Mouse (Mus musculus): ENCODE measurements around the gene Cbx5. TPM values are rescaled to one million over a fixed set of nuclear protein-coding genes. Genes with fewer than 3 reads are reported as not detected.

The Cbx5 gene
- total RNA-seq, 2 experiments from 2014 or later = 29.9 to 41.5 TPM

DNA sequence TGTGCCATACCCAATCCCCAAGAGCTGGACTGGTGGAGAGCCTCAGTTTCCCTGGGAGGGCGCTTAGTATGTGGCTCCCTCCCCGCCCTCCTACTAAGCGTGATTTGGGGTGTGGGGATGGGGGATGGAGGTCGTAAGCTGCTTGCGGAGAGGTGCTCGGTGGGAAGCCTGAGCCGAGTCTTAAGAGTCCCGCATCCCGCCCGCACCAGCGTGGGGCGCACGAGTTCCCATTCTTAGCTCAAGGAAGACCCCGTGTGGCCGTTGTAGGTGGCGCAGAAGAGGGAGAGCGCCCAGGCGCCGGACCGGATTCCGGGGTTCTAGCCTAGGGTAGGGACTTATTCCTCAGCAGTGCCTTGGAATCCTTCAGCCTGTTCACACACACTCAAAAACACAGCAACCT is 56.5 kb downstream of the Cbx5 start:
- peak; percentile 72 for DNase-seq
- intact Hi-C loops (cut with DNase I; ENCODE audit: low total_unique reads) = no loop called here

DNA sequence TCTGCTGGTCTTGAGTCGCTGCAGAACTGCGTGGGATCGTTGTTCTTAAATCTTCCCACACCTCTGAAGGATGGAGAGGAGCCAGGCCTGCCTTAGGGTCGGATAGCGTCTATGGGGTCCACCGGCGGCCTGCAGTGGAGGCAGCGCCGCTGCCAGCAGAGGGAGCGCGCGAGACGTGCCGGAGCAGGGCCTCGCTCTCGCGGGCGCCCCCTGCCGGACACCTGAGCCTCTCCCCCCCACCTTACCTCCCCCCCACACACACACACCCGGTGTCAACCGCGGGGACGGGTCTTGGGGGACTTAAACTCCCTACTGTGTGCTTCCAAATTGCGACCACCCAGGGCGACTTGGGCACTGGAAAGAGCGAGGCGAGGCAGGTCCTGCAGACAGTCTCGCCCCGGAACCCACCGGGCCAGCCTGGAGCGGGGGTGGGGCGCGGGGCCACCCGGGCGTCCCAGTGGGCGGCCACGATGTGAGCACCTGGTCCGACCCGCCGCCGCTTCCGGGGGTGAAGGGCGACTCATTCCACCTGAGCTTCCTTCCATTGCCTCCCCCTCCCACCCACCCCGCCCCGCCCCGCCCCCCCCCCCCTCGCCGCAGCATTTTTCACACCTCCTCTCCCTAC is 57.3 kb downstream of the Cbx5 start:
- peak; percentile 89 for DNase-seq
- intact Hi-C loops (cut with DNase I; ENCODE audit: low total_unique reads) = no loop called here

DNA sequence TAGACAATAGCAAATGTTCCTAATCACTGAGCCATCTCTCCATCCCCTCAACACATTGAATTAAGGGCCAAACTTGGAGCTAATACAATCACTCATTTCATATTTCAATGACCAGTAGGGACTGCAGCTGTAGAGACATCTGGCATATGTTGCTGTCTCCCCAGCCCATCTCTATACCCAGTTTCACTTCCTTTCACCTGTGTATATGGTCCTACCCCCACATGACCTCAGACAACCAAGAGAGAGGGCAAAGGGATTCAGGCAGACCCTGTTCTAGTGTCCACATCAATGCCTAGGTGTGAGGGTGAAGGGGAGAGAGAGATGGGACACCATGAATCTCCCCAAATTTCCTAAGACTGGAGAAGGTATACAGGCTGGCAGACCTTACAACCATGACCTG is 59.2 kb downstream of the Cbx5 start:
- no peak for DNase-seq
- intact Hi-C loops (cut with DNase I; ENCODE audit: low total_unique reads) = no loop called here

DNA sequence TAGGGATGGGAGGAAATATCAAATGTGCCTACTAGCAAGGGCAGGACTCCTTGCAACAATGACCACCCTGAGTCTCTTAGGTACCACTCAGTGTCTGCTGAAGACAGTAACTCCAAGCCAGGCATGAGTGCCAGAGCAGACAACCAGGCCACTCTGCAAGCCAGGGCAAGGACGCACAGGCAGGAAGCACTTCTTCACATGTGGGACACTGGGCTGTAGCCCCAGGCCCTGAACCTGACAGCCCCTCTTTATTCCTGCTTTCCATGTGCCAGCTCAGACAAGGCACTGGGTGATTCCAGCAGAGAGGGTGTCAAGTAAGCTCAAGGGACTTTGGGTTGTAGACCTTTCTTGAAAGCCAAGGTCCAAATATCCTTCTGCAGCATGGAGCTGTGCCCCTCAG is 60.8 kb downstream of the Cbx5 start:
- DNase-seq = no peak
- intact Hi-C loops (cut with DNase I; ENCODE audit: low total_unique reads) = loop anchor here (10.0 kb wide), 1 partner anchor 424 kb away; no protein-coding TSS in a partner anchor

DNA sequence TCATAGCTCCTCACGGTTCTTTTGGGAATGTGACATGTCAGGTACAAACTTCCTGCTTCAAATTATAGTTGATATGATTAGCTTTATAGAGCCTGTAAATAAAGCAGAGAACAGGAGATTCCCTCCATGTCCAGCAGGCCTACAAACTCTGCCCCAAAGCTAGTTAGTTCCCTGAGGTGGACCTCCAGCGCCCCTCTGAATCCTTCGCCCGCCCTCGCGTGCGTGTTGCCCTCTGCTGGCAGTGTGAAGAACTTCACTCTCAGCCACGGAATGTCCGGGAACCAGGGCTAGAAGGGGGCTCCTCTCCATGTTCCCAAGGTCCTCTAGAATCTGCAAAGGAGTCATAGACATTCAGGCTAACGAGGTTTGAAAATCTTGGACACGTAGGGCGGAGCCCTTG is 61.5 kb downstream of the Cbx5 start:
- no peak for DNase-seq
- intact Hi-C loops (cut with DNase I; ENCODE audit: low total_unique reads) = loop anchor here (10.0 kb wide), 1 partner anchor 423 kb away; no protein-coding TSS in a partner anchor

DNA sequence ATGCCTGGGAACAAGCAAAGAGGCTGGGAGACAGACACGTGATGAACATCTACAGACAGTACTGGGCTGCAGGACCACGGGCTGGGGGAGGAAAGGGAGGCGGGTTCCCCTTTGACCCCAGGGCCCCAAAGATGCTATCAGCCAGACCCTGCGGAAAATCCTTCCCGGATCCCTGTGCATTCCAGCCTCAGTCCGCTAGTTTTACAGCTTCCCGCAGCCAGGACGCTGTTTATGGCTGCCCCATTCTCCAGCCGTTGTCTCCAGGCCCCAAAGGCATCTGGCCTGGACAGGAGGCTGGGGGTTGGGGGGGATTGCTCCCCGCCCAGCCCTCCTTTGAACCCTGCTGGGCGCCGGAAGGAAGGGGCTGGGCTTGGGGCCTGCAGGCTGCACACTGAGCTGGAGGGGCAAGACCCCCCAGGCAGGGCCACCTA is 62.0 kb downstream of the Cbx5 start:
- no peak for DNase-seq
- intact Hi-C loops (cut with DNase I; ENCODE audit: low total_unique reads) = loop anchor here (10.0 kb wide), 1 partner anchor 423 kb away; no protein-coding TSS in a partner anchor

DNA sequence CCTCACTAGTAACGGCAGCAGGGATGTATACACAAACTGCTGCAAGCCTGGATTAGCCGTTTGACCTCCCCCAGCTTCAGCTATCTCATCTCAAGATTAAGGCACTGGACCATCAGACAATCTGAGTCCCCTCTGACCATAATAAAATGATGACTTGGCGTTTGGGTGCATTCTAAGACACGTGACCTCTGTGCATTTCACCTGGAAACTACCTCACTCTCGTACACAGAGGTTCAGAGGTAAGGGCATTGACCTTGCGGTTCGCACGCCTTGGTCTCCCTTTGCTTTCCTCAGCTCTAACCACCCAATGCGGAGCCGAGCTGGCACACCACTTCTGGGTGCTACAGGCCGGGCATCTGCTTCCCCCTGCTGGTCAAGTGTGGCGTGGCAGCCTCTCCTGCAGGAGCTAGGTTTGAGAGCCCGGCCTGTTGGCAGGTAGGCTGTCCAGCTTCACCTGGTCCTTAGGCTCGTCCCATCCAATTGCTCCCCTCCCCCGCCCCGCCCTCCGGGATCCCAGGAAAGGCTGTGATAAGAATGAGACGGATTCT is 62.7 kb downstream of the Cbx5 start:
- intact Hi-C loops (cut with DNase I; ENCODE audit: low total_unique reads) = loop anchor here (10.0 kb wide), 1 partner anchor 422 kb away; no protein-coding TSS in a partner anchor

DNA sequence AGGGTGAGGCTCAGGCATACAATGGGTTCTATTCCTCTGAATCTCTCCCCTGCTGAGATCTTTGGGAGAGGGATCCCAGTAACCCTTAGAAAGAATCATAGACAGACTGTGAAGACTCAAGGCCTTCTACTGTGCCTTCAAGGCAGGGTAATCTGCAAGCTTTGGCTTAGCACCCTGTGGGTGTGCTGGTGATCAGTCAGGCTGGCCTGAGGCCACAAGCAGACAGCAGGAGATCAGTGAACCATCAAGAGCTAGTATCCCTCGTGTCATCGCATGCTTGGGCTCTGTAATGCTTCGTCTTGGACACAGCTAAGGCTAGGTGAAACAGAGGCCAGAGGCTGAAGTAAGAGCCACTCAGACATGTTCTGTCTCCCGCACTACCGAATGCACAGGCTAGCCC is 66.4 kb downstream of the Cbx5 start:
- no peak for DNase-seq
- intact Hi-C loops (cut with DNase I; ENCODE audit: low total_unique reads) = loop anchor here (10.0 kb wide), 1 partner anchor 418 kb away; no protein-coding TSS in a partner anchor

More for the DNA sequence above, 62.7 kb downstream of the Cbx5 start:
- peak; percentile 92 for DNase-seq

DNA sequence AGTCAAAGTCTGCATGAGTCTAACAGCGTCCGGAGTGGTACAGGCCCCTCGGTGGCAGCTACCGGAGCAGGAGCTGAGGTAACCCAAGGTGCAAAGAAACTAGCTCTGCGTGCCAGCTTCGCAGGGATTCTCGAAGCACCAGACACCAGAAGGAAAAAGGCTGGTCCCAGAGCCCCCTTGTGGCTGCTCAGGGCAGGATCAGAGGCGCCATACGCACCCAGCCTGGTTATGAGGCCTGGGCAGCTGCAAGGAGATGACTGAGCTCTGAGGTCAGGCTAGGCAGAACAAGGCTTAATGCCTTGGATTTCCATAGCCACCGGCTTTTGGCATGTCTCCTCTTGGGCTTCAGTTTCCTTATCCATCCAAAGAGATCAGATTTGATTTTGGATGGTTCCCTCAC is 67.1 kb downstream of the Cbx5 start:
- intact Hi-C loops (cut with DNase I; ENCODE audit: low total_unique reads) = loop anchor here (10.0 kb wide), 1 partner anchor 418 kb away; no protein-coding TSS in a partner anchor
- peak; percentile 80 for DNase-seq

DNA sequence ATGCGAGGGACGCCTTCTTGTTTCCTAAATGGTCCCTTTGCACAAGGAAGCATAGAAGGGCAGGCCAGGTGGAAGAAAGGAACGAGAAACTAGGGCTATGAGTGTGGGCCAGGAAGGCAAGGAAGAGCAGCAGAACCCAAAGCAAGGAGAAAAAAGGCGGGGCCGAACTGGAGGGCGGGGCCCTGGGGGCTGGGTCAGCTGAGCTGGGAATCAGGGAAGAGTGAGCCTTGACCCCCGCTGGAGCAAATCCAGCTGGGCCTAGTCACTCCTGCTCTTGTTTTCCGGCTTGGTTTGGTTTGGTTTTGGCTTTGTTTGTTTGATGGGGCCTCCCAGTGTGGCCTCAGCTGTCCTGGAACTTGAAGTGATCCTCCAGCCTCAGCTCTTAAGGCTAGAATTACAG is 68.3 kb downstream of the Cbx5 start:
- intact Hi-C loops (cut with DNase I; ENCODE audit: low total_unique reads) = loop anchor here (10.0 kb wide), 1 partner anchor 416 kb away; no protein-coding TSS in a partner anchor
- peak; percentile 65 for DNase-seq

DNA sequence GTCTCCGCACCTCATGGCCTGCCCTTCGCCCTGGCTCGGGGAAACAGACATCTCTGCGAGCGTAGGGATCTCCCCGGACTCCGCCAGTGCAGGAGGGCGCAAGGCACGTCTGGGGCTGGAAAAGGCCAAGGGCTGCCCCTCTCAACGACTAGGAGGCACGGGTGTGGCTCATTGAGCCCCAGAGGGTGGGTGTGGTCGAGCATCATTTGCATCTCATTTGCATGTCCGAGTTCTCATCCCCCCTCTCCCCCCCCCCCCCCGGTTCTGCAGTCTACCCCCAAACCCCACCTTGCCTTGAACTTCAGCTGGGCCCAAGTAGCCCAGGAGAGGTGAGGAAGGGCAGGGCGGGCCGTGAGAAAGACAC is 69.3 kb downstream of the Cbx5 start:
- intact Hi-C loops (cut with DNase I; ENCODE audit: low total_unique reads) = loop anchor here (10.0 kb wide), 1 partner anchor 415 kb away; no protein-coding TSS in a partner anchor

DNA sequence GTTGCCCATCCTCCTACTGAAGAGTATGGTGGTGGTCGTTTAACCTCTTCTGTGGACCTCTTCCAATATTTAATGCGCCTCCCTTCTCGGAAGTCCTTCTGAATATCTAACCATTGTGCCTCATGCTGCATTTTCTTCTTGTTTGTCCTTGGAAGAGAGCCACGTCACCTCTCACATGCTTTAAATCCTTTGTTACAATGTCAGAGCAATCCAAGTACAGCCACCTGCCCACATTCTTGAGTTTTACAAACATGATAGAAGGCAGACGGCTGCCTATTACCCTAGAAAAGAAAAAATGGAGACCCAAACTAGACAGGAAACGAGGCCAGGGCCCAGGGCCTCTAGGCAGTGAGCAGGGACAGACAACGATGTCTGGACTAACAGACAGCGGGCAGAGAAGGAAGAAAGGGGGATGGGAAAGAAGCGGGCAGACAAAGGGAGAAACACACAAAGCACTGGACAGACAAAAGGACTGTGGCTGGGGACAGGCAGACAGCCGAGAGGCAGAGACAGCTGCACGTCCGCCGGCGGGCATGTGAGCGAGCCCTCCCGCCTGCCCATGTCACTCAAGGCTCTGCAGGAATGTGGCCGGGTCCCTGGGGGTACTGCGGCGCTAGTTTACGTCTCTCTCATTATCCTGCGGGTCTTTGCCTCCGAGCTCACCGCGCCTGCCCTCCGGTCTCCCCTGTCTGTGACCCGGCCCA is 69.9 kb downstream of the Cbx5 start:
- DNase-seq = peak; percentile 57
- intact Hi-C loops (cut with DNase I; ENCODE audit: low total_unique reads) = loop anchor here (5.0 to 10.0 kb wide), 4 partner anchors 37 to 415 kb away; no protein-coding TSS in a partner anchor

More for the DNA sequence above, 69.3 kb downstream of the Cbx5 start:
- no peak for DNase-seq

DNA sequence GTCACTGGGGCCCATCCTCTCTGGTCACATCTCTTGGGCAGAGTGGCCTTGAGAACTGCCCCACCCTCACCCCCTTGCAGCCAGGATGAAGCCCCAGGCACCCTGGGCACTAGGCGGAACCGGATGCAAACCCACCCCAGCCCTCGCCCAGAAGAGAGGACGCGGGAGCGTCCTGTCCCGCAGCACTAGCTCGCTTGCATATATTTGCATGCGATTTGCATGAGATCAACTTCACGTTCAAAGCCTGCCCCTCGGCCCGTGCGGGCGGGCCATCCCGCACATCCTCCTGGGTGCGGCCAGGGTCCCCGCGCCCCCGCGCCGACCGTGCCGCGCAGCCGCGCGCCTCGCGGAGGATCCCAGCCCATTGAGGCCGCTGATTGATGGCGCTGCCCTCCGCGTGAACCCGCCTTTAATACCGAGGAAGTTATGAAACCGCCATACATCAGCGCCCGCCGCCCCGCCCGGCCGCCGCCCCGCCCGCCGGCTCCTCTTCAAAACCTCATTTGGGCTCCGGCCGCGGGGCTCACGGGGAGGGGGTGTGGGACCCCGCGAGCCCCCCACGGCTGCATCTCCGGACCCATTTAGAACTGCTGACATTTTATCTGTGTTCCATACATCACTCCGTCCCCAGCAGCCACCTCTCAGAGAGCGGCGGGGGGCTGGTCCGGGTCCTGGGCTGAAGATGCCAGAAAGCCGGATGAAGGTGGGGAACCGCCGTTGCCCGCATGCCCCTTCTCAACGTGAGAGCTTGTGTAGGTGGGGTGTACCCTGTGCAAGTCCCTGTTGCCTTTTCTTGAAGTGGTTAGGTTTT is 70.6 kb downstream of the Cbx5 start:
- intact Hi-C loops (cut with DNase I; ENCODE audit: low total_unique reads) = loop anchor here (5.0 kb wide), 3 partner anchors 37 to 182 kb away; no protein-coding TSS in a partner anchor
- DNase-seq = no peak

DNA sequence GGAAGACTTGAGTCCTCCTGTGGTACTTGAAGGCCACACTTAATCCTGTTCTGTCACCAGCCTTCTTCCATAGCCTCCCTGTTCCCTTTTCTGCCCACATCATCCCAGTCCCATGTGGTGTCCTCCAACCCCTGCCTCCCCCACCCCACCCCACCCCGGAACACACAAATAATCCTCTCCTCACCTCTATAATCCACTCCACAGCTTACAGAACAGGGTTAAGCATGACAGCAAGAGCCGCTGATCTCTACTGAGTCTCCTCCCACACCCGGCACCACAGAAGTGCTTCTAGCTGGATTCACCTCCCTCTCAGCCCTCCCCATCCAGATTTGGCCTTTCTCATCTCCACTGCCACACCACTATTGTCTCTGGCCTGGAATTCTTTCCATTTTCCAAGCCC is 71.8 kb downstream of the Cbx5 start:
- intact Hi-C loops (cut with DNase I; ENCODE audit: low total_unique reads) = loop anchor here (5.0 kb wide), 3 partner anchors 35 to 180 kb away; no protein-coding TSS in a partner anchor
- DNase-seq = no peak

DNA sequence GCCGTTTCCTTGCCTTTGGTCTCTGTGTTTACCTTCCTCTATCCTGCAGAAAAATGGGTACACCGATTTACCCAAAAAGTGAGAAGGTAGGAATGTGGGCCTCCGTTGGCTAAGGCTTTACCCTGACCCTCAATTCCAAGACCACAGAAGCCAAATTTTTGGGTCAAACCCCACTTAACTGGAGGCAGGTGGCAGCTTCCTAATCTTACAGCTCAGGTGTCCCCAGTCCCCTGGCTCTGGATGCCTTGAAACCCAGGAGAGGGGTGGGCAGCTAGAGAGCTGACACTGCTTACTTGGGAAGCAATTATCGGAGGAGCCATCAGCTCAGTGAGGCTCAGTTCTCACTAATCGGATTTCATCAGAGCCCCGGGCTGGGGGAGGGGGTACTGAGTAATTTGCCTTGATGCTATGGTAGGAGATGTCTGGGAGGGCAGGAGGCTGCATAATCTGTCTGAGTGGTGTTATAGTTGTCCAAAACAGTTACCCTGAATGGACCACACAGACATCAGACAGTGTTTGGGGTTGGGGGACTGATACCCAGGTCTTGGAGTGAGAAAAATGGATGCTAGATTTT is 72.5 kb downstream of the Cbx5 start, which contains the start of gene Smug1:
TSS of gene Smug1 (minus strand) at position 51 of the 574 bp plus-strand sequence.
- intact Hi-C loops (cut with DNase I; ENCODE audit: low total_unique reads) = loop anchor here (5.0 kb wide), 3 partner anchors 35 to 180 kb away; no protein-coding TSS in a partner anchor

DNA sequence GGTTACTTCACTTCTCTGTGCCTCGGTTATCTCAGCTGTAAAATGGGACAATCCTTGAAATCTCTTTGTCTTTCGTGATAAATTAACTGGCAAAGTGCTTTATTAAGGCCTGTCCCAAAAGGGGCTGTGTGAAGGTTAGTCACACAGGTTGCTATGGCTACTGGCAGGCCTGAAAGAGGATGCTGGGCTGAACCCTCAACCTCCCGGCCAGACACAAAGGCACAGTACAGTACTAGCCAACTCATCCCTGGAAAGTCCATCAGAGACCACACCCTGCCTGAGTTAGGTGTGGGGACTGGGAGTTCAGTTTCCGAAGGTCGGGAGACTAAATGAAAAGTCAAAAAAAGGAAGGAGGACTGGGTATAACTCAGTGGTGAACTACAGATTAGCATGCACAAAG is 73.7 kb downstream of the Cbx5 start:
- intact Hi-C loops (cut with DNase I; ENCODE audit: low total_unique reads) = loop anchor here (5.0 kb wide), 3 partner anchors 34 to 179 kb away; no protein-coding TSS in a partner anchor
- no peak for DNase-seq

More for the DNA sequence above, 72.5 kb downstream of the Cbx5 start, which contains the start of gene Smug1:
- no peak for DNase-seq

DNA sequence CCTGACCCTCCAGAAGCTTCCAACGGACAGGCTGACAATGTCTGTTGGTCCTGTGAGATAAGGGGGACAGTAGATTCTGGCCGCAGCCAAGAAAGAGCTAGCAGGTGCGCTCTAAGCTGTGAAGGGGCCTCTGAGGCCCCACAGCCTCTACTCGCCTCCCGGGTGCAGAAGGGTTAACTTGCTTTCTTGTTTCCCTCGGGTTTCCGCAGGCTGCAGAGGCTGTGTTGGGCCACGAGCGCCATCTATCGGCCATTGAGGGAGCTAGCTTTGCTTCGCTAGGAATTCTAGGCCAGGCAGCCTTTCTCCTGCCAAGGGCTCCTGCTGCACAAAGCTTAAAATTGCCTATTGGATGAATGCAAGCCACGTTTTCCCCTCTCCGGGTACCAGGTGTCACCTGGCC is 74.2 kb downstream of the Cbx5 start:
- DNase-seq = peak; percentile 89
- intact Hi-C loops (cut with DNase I; ENCODE audit: low total_unique reads) = loop anchor here (5.0 kb wide), 3 partner anchors 33 to 178 kb away; no protein-coding TSS in a partner anchor

DNA sequence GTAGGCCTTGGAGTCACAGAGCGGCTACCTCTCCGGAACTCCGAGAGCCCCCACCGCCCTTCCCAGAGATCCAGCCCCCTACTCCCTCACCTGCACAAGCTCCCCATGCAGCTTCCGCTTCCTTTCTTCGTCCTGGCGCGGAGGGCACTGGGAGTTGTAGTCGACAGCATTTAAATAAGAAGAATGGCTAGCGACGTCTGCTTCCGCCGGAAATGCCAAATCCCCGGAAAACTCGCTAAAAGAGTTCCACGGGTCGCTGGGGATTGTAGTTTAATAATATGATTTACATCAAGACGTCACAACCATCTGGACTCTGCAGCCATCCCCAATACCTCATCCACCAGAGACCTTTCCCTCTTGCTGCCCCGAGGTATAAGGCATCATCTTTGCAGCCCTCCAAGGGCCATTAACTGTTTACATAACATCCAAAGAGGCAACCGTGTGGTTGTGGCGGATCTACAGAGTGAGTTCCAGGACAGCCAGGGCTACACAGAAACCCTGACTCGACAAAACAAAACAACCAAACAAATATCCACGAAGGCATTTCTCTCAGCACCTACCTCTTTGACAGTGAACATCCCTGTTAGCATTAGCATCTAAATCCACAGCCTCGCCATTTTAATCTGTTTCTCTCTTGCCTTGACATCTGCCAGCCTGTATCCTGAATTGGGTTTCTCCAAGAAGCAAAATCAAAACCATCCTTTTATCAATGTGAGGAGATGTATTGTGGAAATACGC is 76.3 kb downstream of the Cbx5 start:
- DNase-seq = peak; percentile 90
- intact Hi-C loops (cut with DNase I; ENCODE audit: low total_unique reads) = no loop called here

All from gastrocnemius, postnatal 14 days (tissue).